Mouse (Mus musculus): ENCODE measurements around the gene Otoa. TPM values are rescaled to one million over a fixed set of nuclear protein-coding genes. Genes with fewer than 3 reads are reported as not detected.

Otoa gene
- polyA plus RNA-seq (2014; fragmentation: Nextera tagmentation; extraction: Ambion mirVana), result 0.06 and 0.07 TPM in 2 replicates

DNA sequence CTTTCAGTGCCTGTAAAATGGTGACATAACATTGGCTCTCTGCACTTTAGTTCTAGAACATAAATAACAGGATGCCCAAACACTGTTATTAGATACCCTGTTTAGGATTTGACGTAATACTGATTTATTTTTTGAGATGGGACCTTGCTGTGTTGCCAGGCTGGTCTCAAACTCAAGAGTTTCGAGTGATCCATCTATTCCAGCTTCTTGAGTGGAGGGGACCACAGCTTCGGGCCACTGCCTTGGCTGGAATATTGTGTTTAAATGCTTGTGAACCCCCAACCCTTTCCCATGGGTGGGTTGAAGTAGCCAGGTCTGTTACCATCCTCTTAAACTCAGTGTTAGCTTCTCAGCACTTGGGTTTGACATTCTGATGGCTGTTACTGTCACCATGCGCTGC is at the start of gene Otoa:
Gene Otoa, plus strand, starts transcription at position 301 of the 400 bp plus-strand sequence.
- Histone ChIP-seq H3K4me2 (ENCODE audit: low read length) (no peak within 1 kb of the TSS), H3K9me3 (replicated peaks; ENCODE audit: control insufficient read depth, low read length) (no peaks in the 10 kb centered on the region; the same call in 1 of the 2 replicates), H3K9ac (ENCODE audit: low read length) (no peak within 1 kb of the TSS), H3K4me3 (ENCODE audit: low read depth, low read length) (no peak within 1 kb of the TSS), H3K36me3 (ENCODE audit: control insufficient read depth, insufficient read depth, low read length) (peaks cover 22% of the 10 kb centered on the region), H3K4me1 (ENCODE audit: control insufficient read depth, insufficient read depth, low read length) (peaks cover 6% of the 10 kb centered on the region; the same call in 1 of the 2 replicates), H3K27me3 (replicated peaks; ENCODE audit: control insufficient read depth, insufficient read depth, low read length) (no peaks in the 10 kb centered on the region), H3K27ac (ENCODE audit: low read depth, low read length) (no peak within 1 kb of the TSS)
- no peak for DNase-seq (ENCODE audit: low spot score)
- 88% methylated on average over 4 of the region's 4 CpGs for WGBS
- no peak for ATAC-seq

DNA sequence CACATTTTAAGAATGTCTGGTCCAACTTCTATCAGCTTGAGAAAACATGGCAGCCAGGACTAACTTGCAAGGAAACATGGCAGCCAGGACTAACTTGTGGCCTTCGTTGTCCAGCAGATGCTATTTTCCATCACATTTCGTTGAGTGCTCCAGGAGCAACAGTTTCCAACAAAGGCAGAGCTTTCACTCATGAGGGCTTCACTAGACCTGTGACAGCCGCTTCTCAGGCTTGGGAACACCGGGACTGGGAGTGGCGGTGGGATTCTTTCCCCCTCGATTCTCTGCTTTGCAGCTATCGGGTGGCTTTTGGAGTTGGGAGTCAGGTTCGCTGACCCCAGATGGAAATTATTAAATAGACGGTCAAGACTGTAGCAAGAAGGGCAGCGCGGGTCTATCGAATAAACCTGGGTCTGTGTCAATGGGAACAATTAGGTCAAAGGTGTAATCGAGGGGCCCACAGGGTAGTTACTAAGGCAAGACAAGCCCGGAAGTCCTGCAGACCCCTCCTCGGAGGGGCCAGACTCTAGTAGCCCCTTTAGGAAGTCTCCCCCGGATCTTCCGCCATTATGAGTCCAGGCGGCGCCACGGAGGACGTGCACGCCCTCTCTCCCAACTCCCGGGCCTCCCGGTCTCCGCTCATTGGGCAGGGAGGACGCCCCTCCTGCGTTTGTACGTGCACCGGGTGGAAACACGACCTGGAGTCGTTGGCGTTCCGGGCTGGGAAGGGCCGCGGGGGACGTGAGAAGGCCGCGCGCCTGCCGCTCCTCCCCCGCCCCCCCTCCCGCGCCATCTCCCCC is 47.4 kb upstream of the Otoa start, which contains the start of gene Mettl9:
Gene Mettl9, plus strand, starts transcription at position 590 of the 797 bp plus-strand sequence.
- peaks cover 19% of the 10 kb centered on the region for H3K4me1 ChIP-seq (ENCODE audit: control insufficient read depth, insufficient read depth, low read length)

DNA sequence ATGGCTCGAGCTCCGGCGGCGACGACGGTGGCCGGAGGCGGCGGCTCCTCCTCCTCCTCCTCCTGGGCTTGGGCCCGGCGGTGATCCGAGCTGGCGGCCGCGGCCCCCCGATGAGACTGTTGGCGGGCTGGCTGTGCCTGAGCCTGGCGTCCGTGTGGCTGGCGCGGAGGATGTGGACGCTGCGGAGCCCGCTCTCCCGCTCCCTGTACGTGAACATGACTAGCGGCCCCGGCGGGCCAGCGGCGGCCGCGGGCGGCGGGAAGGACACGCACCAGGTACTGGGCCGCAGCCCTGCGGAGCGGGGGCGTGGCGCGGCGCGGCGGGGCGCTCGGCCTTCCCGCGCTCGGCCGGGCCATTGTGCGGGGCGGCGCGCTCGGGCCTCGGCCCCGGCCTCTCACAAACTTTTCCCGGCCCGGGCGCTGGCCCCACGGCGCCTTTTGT is 46.7 kb upstream of the Otoa start:
- WGBS, result under 1% methylated on average over 52 of the region's 63 CpGs
- Histone ChIP-seq H3K4me1 (ENCODE audit: control insufficient read depth, insufficient read depth, low read length) (peaks cover 19% of the 10 kb centered on the region), H3K4me3 (ENCODE audit: low read depth, low read length) (peak overlapping the region; percentile 94), H3K4me2 (ENCODE audit: low read length) (peak overlapping the region; percentile 71), H3K9me3 (replicated peaks; ENCODE audit: control insufficient read depth, low read length) (no peaks in the 10 kb centered on the region), H3K27me3 (replicated peaks; ENCODE audit: control insufficient read depth, insufficient read depth, low read length) (no peaks in the 10 kb centered on the region), H3K27ac (ENCODE audit: low read depth, low read length) (peak overlapping the region; percentile 98), H3K9ac (ENCODE audit: low read length) (peak overlapping the region; percentile 99), H3K36me3 (ENCODE audit: control insufficient read depth, insufficient read depth, low read length) (no peaks in the 10 kb centered on the region)
- ATAC-seq (peak; percentile 79), DNase-seq (ENCODE audit: low spot score) (no peak)

More for the DNA sequence above, 47.4 kb upstream of the Otoa start, which contains the start of gene Mettl9:
- Histone ChIP-seq H3K9me3 (replicated peaks; ENCODE audit: control insufficient read depth, low read length) (no peaks in the 10 kb centered on the region), H3K36me3 (ENCODE audit: control insufficient read depth, insufficient read depth, low read length) (no peaks in the 10 kb centered on the region), H3K27ac (ENCODE audit: low read depth, low read length) (peak within 1 kb of the TSS; percentile 98), H3K4me3 (ENCODE audit: low read depth, low read length) (peak within 1 kb of the TSS; percentile 94), H3K9ac (ENCODE audit: low read length) (peak within 1 kb of the TSS; percentile 99), H3K27me3 (replicated peaks; ENCODE audit: control insufficient read depth, insufficient read depth, low read length) (no peaks in the 10 kb centered on the region), H3K4me2 (ENCODE audit: low read length) (peak within 1 kb of the TSS; percentile 71)
- DNase-seq (ENCODE audit: low spot score), result peak; percentile 98
- peak; percentile 97 for ATAC-seq
- 2% methylated on average over 41 of the region's 43 CpGs for WGBS

DNA sequence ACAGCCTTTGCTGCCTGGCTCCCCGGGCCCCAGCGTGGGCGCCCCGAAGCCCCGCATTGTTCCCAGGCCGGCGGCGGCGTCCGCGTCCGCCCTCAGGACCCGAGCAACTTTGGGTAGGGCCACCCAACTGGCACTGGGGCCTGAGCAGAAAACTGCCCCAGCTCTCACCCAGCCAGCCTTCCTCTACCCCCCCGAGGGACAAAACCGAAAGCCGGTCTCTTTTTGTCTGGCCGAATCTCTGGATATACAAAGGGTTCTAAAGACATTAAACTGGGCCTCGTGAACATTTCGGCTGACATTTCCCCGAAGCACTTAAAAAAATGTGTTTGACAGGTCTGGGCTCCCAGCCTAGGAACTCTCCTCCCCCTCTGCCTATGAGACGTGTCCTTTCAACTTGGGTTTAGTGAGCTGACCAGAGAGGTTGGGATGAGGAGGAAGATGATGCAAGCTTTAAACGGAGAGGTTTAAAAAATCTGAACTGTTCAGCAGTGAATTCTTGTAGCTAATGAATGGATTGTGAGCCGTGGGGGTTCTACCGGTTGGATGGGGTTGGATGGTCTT is 46.2 kb upstream of the Otoa start:
- Histone ChIP-seq H3K27me3 (replicated peaks; ENCODE audit: control insufficient read depth, insufficient read depth, low read length) (no peaks in the 10 kb centered on the region), H3K4me3 (ENCODE audit: low read depth, low read length) (peak overlapping the region; percentile 94), H3K4me2 (ENCODE audit: low read length) (peak overlapping the region; percentile 71), H3K9ac (ENCODE audit: low read length) (peak overlapping the region; percentile 99), H3K9me3 (replicated peaks; ENCODE audit: control insufficient read depth, low read length) (no peaks in the 10 kb centered on the region), H3K36me3 (ENCODE audit: control insufficient read depth, insufficient read depth, low read length) (no peaks in the 10 kb centered on the region), H3K27ac (ENCODE audit: low read depth, low read length) (peak overlapping the region; percentile 98), H3K4me1 (ENCODE audit: control insufficient read depth, insufficient read depth, low read length) (peaks cover 19% of the 10 kb centered on the region)
- WGBS, result under 1% methylated on average over 24 of the region's 24 CpGs
- ATAC-seq, result peak; percentile 45
- peak; percentile 71 for DNase-seq (ENCODE audit: low spot score)

DNA sequence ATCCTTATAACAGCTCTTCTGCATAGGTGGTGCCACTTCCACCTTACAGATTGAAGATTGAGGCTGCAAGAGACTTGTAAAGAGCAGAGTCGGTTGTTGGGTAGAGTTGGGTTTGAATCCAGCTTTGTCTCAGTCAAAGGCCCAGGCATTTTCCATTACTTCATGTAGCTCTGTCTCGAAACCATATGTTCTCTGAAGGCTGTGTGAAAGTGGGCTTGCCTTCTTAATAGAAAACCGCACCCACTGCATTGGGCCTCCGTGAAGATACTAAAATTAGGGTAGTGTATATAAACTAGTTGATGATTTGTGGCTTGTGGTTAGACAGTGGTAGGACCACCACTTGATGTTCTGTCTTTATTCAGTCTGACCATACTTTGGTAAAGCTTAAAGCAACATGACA is 40.9 kb upstream of the Otoa start:
- no peaks in the 10 kb centered on the region for H3K27me3 ChIP-seq (replicated peaks; ENCODE audit: control insufficient read depth, insufficient read depth, low read length)

GRCm38 (mm10) chr7:121041989-121042388 is 39.5 kb upstream of the Otoa start:
- ATAC-seq, result no peak
- Histone ChIP-seq H3K4me1 (ENCODE audit: control insufficient read depth, insufficient read depth, low read length) (peaks cover 4% of the 10 kb centered on the region; the same call in 1 of the 2 replicates), H3K9me3 (replicated peaks; ENCODE audit: control insufficient read depth, low read length) (no peaks in the 10 kb centered on the region), H3K27ac (ENCODE audit: low read depth, low read length) (no peak overlapping the region), H3K4me2 (ENCODE audit: low read length) (no peak overlapping the region), H3K27me3 (replicated peaks; ENCODE audit: control insufficient read depth, insufficient read depth, low read length) (no peaks in the 10 kb centered on the region), H3K9ac (ENCODE audit: low read length) (no peak overlapping the region), H3K4me3 (ENCODE audit: low read depth, low read length) (no peak overlapping the region), H3K36me3 (ENCODE audit: control insufficient read depth, insufficient read depth, low read length) (no peaks in the 10 kb centered on the region)
- no peak for DNase-seq (ENCODE audit: low spot score)
- WGBS, result 85% methylated on average over 1 of the region's 1 CpGs

More for the DNA sequence above, 40.9 kb upstream of the Otoa start:
- Histone ChIP-seq H3K9me3 (replicated peaks; ENCODE audit: control insufficient read depth, low read length) (no peaks in the 10 kb centered on the region), H3K4me1 (ENCODE audit: control insufficient read depth, insufficient read depth, low read length) (peaks cover 16% of the 10 kb centered on the region), H3K4me2 (ENCODE audit: low read length) (no peak overlapping the region), H3K9ac (ENCODE audit: low read length) (no peak overlapping the region), H3K36me3 (ENCODE audit: control insufficient read depth, insufficient read depth, low read length) (no peaks in the 10 kb centered on the region), H3K4me3 (ENCODE audit: low read depth, low read length) (no peak overlapping the region), H3K27ac (ENCODE audit: low read depth, low read length) (no peak overlapping the region)
- ATAC-seq (no peak), DNase-seq (ENCODE audit: low spot score) (no peak)
- 86% methylated on average over 4 of the region's 4 CpGs for WGBS

GRCm38 (mm10) chr7:121043004-121043403 is 38.4 kb upstream of the Otoa start:
- H3K9me3 ChIP-seq (replicated peaks; ENCODE audit: control insufficient read depth, low read length), result no peaks in the 10 kb centered on the region
- DNase-seq (ENCODE audit: low spot score) (no peak), ATAC-seq (no peak)
- 88% methylated on average over 3 of the region's 3 CpGs for WGBS
- H3K36me3 ChIP-seq (ENCODE audit: control insufficient read depth, insufficient read depth, low read length), result no peaks in the 10 kb centered on the region
- no peak overlapping the region for H3K9ac ChIP-seq (ENCODE audit: low read length)
- no peaks in the 10 kb centered on the region for H3K27me3 ChIP-seq (replicated peaks; ENCODE audit: control insufficient read depth, insufficient read depth, low read length)
- H3K4me2 ChIP-seq (ENCODE audit: low read length), result no peak overlapping the region
- H3K4me1 ChIP-seq (ENCODE audit: control insufficient read depth, insufficient read depth, low read length), result no peaks in the 10 kb centered on the region
- H3K27ac ChIP-seq (ENCODE audit: low read depth, low read length), result no peak overlapping the region
- no peak overlapping the region for H3K4me3 ChIP-seq (ENCODE audit: low read depth, low read length)

GRCm38 (mm10) chr7:121043510-121043909 is 37.9 kb upstream of the Otoa start:
- Histone ChIP-seq H3K27ac (ENCODE audit: low read depth, low read length) (no peak overlapping the region), H3K4me3 (ENCODE audit: low read depth, low read length) (no peak overlapping the region), H3K9ac (ENCODE audit: low read length) (no peak overlapping the region), H3K9me3 (replicated peaks; ENCODE audit: control insufficient read depth, low read length) (no peaks in the 10 kb centered on the region), H3K4me2 (ENCODE audit: low read length) (no peak overlapping the region), H3K27me3 (replicated peaks; ENCODE audit: control insufficient read depth, insufficient read depth, low read length) (no peaks in the 10 kb centered on the region), H3K36me3 (ENCODE audit: control insufficient read depth, insufficient read depth, low read length) (0 out of 2 replicates have a peak, but pooled peaks cover 2% of the 10 kb centered on the region), H3K4me1 (ENCODE audit: control insufficient read depth, insufficient read depth, low read length) (no peaks in the 10 kb centered on the region)
- DNase-seq (ENCODE audit: low spot score) (no peak), ATAC-seq (no peak)
- WGBS, result 98% methylated on average over 1 of the region's 1 CpGs

DNA sequence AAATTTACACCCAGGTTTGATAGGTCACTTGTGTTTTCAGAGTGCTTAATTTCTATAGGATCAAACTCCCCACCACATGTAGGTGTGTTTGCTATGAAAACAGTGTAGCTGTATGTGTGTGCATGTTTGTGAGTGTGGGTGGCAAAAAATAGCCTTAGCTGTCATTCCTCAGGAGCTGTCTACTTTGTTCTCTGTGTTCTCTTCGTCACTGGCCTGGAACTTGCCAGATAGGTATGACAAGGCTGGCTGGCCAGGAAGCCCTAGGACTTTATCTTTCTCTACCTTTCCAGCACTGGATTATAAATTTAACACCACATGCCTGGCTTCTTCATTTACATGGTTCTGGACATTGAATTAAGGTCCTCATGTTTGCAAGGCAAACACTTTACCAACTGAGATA is 37.2 kb upstream of the Otoa start:
- Histone ChIP-seq H3K27me3 (replicated peaks; ENCODE audit: control insufficient read depth, insufficient read depth, low read length) (no peaks in the 10 kb centered on the region), H3K9ac (ENCODE audit: low read length) (no peak overlapping the region), H3K4me2 (ENCODE audit: low read length) (no peak overlapping the region), H3K36me3 (ENCODE audit: control insufficient read depth, insufficient read depth, low read length) (peaks cover 6% of the 10 kb centered on the region; the same call in 1 of the 2 replicates), H3K9me3 (replicated peaks; ENCODE audit: control insufficient read depth, low read length) (no peaks in the 10 kb centered on the region), H3K4me3 (ENCODE audit: low read depth, low read length) (no peak overlapping the region), H3K4me1 (ENCODE audit: control insufficient read depth, insufficient read depth, low read length) (no peaks in the 10 kb centered on the region), H3K27ac (ENCODE audit: low read depth, low read length) (no peak overlapping the region)
- ATAC-seq, result no peak
- no peak for DNase-seq (ENCODE audit: low spot score)
- WGBS, result 96% methylated on average over 1 of the region's 1 CpGs

Measured in forebrain, embryonic 14.5 days (tissue).